Mouse (Mus musculus) CH12.LX (cell line): ENCODE data around the gene Gm7347.
"Not testable (repeated sequence)": the region's sequence is repeated elsewhere in the genome, so short reads cannot be mapped to it uniquely, and the experiment has no call there.

Source experiments
- BHLHE40 ChIP-seq: IDR thresholded peaks from 2 replicates; pipeline ENCODE4 v1.6.1; 2011; ENCODE audit warnings: mild to moderate bottlenecking, low read depth, low read length, improper control_type of control experiment
- CHD2 ChIP-seq: IDR thresholded peaks from 2 replicates; pipeline ENCODE4 v1.6.1; 2011; ENCODE audit warnings: low read length, improper control_type of control experiment
- CTCF ChIP-seq, 2 experiments: IDR thresholded peaks in 1 of 2; conservative IDR thresholded peaks in 1 of 2; 2 replicates each; pipeline ENCODE4 v1.5.1; 2011 to 2012; ENCODE audit warnings: low read depth in 2 of 2, low read length in 2 of 2, improper control_type of control experiment in 1 of 2, inconsistent platforms in 1 of 2, mild to moderate bottlenecking in 1 of 2, moderate library complexity in 1 of 2
- E2F4 ChIP-seq: IDR thresholded peaks from 2 replicates; pipeline ENCODE4 v1.6.1; 2011; ENCODE audit warnings: low read depth, low read length, improper control_type of control experiment; ENCODE audit not compliant: insufficient replicate concordance
- ETS1 ChIP-seq: conservative IDR thresholded peaks from 2 replicates; pipeline ENCODE4 v1.6.1; 2012; ENCODE audit warnings: low read depth, mild to moderate bottlenecking, inconsistent platforms, low read length, improper control_type of control experiment, moderate library complexity
- GABPA ChIP-seq: IDR thresholded peaks from 2 replicates; pipeline ENCODE4 v1.6.1; 2012; ENCODE audit warnings: low read depth, low read length, improper control_type of control experiment, inconsistent platforms; ENCODE audit not compliant: insufficient replicate concordance
- KAT2A ChIP-seq: IDR thresholded peaks from 2 replicates; pipeline ENCODE4 v1.6.1; 2012; ENCODE audit warnings: low read length, improper control_type of control experiment, inconsistent platforms; ENCODE audit not compliant: insufficient replicate concordance
- MAFK ChIP-seq: IDR thresholded peaks from 2 replicates; pipeline ENCODE4 v1.6.1; 2011; ENCODE audit warnings: low read length, improper control_type of control experiment; ENCODE audit not compliant: insufficient replicate concordance
- MAX ChIP-seq: IDR thresholded peaks from 2 replicates; pipeline ENCODE4 v1.6.1; 2011; ENCODE audit warnings: low read length, improper control_type of control experiment
- MXI1 ChIP-seq: IDR thresholded peaks from 2 replicates; pipeline ENCODE4 v1.6.1; 2011; ENCODE audit warnings: mild to moderate bottlenecking, low read depth, low read length, improper control_type of control experiment
- MYC ChIP-seq: IDR thresholded peaks from 2 replicates; pipeline ENCODE4 v1.6.1; 2011; ENCODE audit warnings: low read depth, mild to moderate bottlenecking, improper control_type of control experiment, low read length
- POLR2A ChIP-seq: IDR thresholded peaks from 2 replicates; pipeline ENCODE4 v1.6.1; 2011; ENCODE audit warnings: low read depth, mild to moderate bottlenecking, improper control_type of control experiment, low read length
- SIN3A ChIP-seq: IDR thresholded peaks from 2 replicates; pipeline ENCODE4 v1.6.1; 2012; ENCODE audit warnings: low read length, improper control_type of control experiment, inconsistent platforms
- ZC3H11A ChIP-seq: IDR thresholded peaks from 2 replicates; pipeline ENCODE4 v1.6.1; 2012; ENCODE audit warnings: low read depth, mild to moderate bottlenecking, inconsistent platforms, low read length, improper control_type of control experiment

- not testable (repeated sequence) for TF ChIP-seq E2F4; CHD2; POLR2A; KAT2A; ETS1; CTCF (conservative IDR thresholded peaks at IDR 0.05 in 1 of 2, IDR thresholded peaks at IDR 0.05 in 1 of 2; ENCODE audit: low read depth in 2 of 2, low read length in 2 of 2); MAFK; BHLHE40; ZC3H11A; MAX; GABPA; MXI1; MYC; SIN3A
These were observed 30.8 kb upstream of the Gm7347 start, which contains the start of gene Gm10471 for GRCm38 (mm10) chr5:26089191-26089590.
